Mouse (Mus musculus) frontal cortex, postnatal 25 days (tissue): ENCODE results near the gene Chchd2.

Source experiments
- DNase-seq, 2 experiments: peaks; one replicate each; pipeline ENCODE4 v3.0.0; 2022; ENCODE audit warnings: low spot score in 2 of 2

The Chchd2 gene

DNA sequence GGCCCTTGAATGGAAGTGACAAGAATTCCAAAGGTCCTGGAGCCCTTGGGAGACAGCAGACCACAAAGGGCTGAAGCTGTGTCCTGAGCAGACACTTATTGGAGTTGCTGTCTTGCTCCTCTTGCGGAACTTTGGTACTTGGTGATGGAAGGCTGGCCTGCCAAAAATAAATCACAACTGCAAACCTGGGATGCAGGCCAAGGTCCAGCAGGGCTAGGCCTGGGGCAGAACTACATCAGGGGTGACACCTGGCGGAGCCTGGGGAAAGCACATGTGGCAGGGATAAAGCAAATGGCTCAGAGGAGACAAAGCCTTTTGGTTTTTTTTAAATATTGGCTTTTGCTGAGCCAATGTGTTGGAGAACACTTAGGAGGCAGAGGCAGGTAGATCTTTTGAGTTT is 8.3 kb downstream of the Chchd2 start:
- DNase-seq, result peak in 1 of 2 experiments; percentile 23

DNA sequence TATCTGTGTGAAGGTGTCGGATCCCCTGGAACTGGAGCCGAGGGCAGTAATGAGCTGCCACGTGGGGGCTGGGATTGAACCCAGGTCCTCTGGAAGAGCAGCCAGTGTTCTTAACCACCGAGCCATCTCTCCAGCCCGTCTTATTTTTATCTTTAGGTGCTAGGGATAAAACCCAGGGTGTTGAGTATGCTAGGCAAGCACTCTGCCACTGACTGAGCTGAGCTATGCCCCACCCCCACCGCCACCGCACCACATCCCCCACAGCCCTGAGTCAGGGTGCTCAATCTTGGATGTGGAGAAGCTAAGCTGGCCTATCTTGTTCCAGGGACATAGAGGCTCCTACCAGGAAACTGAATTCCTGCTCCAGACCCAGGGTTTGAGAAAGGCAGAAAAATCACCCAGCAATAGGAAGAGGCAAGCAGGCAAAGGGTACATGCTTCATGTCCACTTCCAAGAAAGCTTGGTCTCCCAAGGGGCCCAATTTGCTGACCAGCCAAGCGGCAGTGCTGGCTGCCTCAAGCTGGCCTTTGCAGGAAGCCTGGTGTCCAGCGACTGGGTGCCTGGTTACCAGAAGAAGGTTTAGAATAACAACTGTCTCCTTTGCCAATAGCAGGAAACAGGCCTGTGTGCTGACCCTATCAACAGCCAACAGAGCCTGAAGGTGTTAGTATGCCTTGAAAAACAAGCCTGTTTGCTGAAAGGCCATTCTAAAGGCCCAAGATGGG is 9.4 kb downstream of the Chchd2 start:
- DNase-seq, result no peak

DNA sequence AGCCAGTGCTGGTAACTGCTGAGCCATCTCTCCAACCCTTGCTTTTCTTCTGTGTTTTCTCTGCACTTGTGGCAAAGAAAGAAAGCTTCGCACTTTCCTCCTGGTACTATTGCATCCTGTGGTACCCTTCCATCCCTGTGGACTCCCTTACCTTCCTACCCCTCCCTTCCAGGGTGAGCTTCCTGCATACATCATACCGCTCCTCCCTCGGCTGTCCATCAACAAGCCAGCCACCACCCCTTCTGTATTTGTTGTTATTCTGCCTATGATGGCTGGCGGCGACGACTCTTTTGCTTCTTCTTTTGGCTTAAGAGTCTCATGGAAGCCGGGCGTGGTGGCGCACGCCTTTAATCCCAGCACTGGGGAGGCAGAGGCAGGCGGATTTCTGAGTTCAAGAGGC is 12.2 kb downstream of the Chchd2 start:
- DNase-seq, result no peak

DNA sequence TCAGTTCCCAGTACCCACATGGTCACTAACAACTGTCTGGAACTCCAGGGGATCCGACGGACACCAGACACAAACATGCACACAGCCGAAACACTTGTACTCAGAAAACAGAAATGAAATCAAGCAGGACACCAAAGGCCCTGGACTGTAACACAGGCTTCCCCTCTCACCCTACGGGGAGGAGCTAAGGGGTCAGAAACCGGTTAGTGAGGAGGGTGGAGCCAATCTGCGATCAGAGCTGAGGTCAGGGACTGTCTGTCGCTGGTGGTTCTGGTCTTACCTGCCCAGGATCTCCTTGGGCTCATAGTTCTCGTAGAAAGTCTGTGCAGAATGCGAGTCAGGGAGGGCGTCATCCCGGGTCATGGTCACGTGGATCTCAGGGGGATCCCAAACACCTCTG is 13.3 kb downstream of the Chchd2 start:
- DNase-seq, result no peak

DNA sequence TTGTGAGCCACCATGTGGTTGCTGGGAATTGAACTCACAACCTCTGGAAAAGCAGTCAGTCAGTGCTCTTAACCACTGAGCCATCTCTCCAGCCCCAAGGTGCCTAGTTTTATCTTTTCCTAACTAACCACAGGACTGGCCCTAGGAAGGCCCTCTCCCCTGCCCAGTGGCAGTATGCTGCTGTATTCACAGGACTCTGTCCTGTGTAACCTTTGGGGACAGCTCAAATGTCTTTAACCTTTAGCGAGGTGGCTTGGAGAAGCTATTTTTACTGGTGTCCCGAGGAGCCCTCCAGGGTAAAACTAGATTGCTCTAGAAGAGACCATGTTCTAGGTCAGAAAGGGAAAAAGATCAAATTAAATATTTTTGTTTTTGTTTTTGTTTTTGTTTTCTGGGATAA is 16.0 kb downstream of the Chchd2 start:
- no peak for DNase-seq

DNA sequence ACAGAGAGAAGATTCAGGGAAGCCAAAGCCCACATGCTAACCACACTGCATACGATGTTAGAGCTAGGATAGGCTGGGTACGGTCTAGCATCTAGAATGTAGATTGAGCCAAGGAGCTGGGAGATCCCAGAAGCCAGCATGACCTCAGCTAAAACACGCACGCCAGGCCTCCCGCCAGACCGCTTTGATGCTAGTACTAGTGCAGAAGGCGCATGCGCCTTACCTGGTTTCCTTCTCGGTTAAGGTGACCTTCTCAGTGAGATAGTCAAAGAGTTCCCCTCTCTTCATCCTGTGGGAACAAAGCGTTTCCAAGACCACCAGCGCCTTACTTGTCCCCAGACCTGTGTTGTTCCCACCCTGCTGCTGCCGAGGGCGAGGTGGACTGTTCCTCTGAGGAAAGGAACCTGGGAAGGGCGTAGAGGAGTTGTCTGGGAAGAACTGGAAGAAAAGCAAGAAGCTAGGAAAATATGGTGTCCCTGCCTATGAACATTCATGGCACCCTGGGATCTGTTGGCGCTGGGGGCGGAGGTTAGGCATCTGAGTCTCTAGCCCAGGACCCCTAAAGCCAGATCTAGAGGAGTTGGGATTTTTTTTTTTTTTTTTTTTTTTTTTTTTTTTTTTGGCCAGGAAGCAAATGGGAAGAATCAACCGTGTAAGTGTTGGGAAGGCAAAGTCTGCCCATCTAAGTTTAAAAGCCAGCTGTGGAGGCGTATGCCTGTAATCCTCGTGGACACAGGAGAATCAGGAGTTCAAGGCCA is 17.9 kb downstream of the Chchd2 start:
- no peak for DNase-seq

DNA sequence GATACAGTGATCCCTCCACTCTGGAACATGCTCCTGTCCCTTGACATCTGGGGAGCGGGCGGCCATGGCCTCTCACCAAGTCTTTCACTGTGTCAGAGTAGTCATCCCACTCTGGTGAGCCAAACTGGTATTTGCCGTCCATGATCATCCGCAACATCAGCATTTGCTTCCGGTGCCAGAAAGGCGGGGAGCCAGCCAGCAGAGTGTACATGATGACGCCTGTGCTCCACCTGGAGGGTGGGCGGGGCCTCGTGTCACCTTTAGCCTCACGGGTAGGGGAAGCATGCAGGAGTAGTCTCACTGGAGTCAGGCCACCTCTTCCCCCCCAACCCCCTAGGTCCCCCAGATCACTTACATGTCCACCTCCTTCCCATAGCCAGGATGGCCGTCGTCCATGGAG is 21.4 kb downstream of the Chchd2 start:
- no peak for DNase-seq

DNA sequence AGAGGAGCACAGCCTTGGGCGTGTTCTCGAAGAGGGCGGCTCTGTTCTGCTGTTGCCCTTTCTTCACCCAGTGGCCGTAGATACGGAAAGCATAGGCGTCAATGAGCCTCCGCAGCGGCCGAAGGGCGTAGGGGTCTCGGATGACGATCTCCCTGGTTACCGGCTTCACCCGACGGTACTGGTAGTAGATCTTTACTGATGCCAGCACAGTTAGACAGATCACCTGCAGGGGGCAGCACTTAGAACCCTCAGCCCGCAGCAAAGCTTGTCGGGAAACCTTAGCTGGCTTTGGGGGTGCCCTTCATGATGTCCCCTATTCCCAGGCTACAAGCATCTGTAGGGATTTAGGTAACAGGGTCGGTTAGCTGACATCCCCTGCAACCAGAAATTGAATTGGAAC is 22.8 kb downstream of the Chchd2 start:
- DNase-seq, result peak in 1 of 2 experiments; percentile 40

DNA sequence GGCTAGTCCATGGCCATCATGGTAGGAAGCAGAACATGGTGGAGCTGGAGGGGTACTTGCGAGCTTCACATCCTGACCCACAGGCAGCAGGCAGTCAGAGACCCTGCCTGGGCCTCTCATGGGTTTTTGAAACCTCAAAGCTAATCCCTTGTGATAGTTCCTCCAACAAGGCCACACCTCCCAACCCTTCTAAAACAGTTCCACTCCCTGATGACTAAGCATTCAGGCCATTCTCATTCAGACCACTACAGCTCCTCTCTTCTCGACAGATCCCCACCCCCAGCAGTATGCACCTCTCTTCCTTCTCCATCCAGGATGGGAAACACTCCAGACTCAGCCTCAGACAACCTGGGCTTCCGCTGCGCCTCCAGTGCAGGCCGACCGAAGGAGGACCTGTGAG is 24.9 kb downstream of the Chchd2 start:
- no peak for DNase-seq

DNA sequence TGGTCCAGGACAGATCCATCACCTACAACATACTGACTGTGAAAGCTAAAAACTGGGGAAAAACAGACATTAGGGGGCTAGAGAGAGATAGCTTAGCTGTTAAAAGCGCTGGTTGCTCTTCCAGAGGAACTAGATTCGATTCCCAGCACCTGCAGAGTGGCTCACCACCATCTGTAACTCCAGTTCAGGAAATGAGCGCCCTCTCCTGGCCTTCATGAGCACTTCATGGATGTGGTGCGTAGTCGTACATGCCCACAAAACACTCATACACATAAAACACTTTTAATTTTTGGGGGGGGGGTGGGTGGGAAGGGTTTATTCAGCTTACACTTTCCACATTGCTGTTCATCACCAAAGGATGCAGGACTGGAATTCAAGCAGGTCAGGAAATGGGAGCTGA is 30.9 kb downstream of the Chchd2 start:
- DNase-seq, result no peak

DNA sequence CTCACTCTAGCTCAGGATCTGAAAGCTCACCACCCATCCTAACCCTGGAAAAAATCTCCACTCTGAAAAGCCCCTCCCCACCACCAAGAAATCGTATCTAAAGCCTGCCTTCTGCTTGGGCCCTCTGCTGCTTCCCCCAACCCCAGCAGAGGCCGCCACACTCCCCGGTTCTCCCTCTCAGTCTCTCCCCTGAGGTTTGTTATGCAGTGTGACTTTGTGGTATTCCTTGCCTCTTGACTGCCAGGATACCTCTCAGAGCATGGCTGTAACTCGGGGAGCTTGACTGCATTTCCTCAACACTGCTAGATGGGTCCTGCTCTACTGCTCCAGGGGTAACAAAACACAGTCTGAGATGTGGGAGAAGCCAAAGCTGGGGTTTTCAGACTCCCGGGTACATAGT is 32.1 kb downstream of the Chchd2 start:
- DNase-seq, result no peak

DNA sequence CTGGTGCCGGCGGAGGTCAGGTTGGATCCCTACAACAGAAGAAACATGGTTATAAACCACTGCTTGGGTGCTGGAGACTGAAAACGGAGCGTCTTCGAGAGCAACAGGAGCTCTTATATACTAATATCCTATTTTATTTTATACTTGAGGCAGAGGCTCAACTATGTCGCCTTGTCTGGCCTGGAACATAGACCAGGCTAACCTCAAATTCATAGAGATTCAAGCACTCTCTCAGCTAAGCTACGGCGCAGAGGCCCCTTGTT is 39.8 kb downstream of the Chchd2 start:
- no peak for DNase-seq

DNA sequence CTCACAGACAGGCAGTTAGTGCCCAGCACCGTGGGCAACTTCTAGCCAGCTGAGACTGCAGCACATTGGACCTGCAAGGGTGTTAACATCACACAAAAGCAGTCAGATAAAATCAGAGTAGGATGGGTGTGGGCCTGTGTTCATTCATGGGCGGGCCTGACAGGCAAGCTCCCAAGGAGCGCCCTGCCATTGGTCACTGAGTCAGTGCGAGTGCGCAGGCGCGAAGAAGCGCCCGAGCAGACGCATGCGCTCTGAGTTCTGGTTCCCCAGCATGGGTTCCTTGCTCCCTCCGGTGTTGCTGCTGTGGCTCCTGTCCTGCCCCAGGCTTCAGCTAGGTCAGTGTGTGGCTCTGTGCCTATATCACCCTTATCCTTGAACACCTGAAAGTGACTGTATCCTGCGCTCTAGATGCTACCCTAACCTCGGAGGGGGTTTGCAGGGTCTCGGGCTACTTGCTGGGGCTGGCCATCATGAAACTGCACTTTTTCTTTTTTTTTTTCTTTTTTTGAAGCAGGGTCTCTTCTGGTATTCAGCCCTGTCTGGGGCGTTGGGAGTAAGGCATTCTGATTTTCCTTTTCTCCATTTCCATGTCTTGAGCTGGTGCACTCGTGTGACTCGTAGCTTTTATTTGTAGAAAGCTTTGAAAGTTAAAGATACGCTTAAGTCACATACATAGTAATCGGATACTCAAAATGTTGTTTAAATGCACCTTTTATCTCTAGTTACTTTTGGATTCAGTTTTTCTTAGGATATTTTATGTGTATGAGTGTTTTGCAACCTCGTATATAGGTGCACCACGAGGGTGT is 40.3 kb downstream of the Chchd2 start, which contains the start of gene Sumf2:
Gene Sumf2 (plus strand): TSS at position 235 of the 806 bp plus-strand sequence.
- peak; percentile 82 to 91 for DNase-seq

DNA sequence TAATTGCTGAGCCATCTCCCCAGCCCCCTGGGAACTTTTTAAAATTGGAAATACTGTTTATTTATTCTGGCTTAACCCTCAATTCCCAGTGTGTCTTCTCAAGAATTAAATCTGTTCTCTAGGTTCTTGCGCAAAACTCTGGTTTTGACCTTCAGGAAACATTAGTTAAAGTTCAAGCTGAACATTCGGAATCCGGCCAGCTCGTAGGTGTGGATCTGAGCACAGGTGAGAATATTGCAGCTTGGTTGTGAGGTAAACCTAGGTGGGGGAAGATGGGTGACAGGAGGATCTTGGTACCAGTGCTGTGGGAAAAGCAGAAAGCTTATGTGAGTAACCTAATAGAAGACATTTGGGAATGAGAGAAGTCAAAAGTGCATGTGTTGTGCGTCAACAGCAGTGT is 42.4 kb downstream of the Chchd2 start:
- DNase-seq, result no peak
